Mouse (Mus musculus): ENCODE measurements at regions not wholly inside any gene's neighbourhood (a gene's known extent, or its start where the extent isn't known, plus 50 kb on each side); places are given as distances from the start of the nearest gene placed in this dataset.

- ATAC-seq (replicated peaks) = peak; percentile 84
- no peak overlapping the region for H3K9ac ChIP-seq
- H3K27ac ChIP-seq = peak overlapping the region; percentile 35
- H3K4me2 ChIP-seq = no peak overlapping the region
- no peaks in the 10 kb centered on the region for H3K27me3 ChIP-seq (replicated peaks)
- H3K36me3 ChIP-seq (replicated peaks) = no peaks in the 10 kb centered on the region
- no peak overlapping the region for H3K4me3 ChIP-seq
- H3K9me3 ChIP-seq = no peaks in the 10 kb centered on the region
- H3K4me1 ChIP-seq = peaks cover 35% of the 10 kb centered on the region
- 20% methylated on average over 7 of the region's 7 CpGs for WGBS
These were observed 235.0 kb downstream of the Sox9 start for GRCm38 (mm10) chr11:113016801-113017715.

GRCm38 (mm10) chr11:113021533-113021932, 239.5 kb downstream of the Sox9 start:
- Histone ChIP-seq H3K9me3 (no peaks in the 10 kb centered on the region), H3K9ac (no peak overlapping the region), H3K4me1 (peaks cover 18% of the 10 kb centered on the region), H3K27me3 (replicated peaks) (no peaks in the 10 kb centered on the region), H3K4me2 (no peak overlapping the region), H3K27ac (no peak overlapping the region), H3K4me3 (no peak overlapping the region), H3K36me3 (replicated peaks) (no peaks in the 10 kb centered on the region)
- WGBS = 43% methylated on average over 4 of the region's 4 CpGs
- no peak for ATAC-seq (replicated peaks)

GRCm38 (mm10) chr11:113026994-113027393, 245.0 kb downstream of the Sox9 start:
- Histone ChIP-seq H3K27me3 (replicated peaks) (no peaks in the 10 kb centered on the region), H3K27ac (no peak overlapping the region), H3K9me3 (no peaks in the 10 kb centered on the region), H3K4me3 (no peak overlapping the region), H3K4me2 (no peak overlapping the region), H3K9ac (no peak overlapping the region), H3K4me1 (peaks cover 4% of the 10 kb centered on the region), H3K36me3 (replicated peaks) (no peaks in the 10 kb centered on the region)
- WGBS = 61% methylated on average over 6 of the region's 6 CpGs
- ATAC-seq (replicated peaks) = no peak

GRCm38 (mm10) chr11:113028235-113028919, 246.4 kb downstream of the Sox9 start:
- no peaks in the 10 kb centered on the region for H3K36me3 ChIP-seq (replicated peaks)
- H3K9ac ChIP-seq = no peak overlapping the region
- H3K9me3 ChIP-seq = no peaks in the 10 kb centered on the region
- no peak overlapping the region for H3K27ac ChIP-seq
- H3K4me1 ChIP-seq = peaks cover 4% of the 10 kb centered on the region
- H3K4me3 ChIP-seq = no peak overlapping the region
- H3K27me3 ChIP-seq (replicated peaks) = no peaks in the 10 kb centered on the region
- no peak for ATAC-seq (replicated peaks)
- no peak overlapping the region for H3K4me2 ChIP-seq
- 94% methylated on average over 8 of the region's 8 CpGs for WGBS

GRCm38 (mm10) chr11:113031405-113031804, 249.4 kb downstream of the Sox9 start:
- WGBS = 28% methylated on average over 8 of the region's 8 CpGs

GRCm38 (mm10) chr11:113032487-113033228, 250.6 kb downstream of the Sox9 start:
- peaks cover 4% of the 10 kb centered on the region for H3K4me1 ChIP-seq
- H3K4me3 ChIP-seq = no peak overlapping the region
- H3K9ac ChIP-seq = no peak overlapping the region

More at GRCm38 (mm10) chr11:113031405-113031804, 249.4 kb downstream of the Sox9 start:
- Histone ChIP-seq H3K4me3 (no peak overlapping the region), H3K36me3 (replicated peaks) (no peaks in the 10 kb centered on the region), H3K27ac (0 out of 2 replicates have a peak overlapping the region, but pooled peaks have one; percentile 12), H3K4me2 (no peak overlapping the region), H3K4me1 (peaks cover 4% of the 10 kb centered on the region), H3K9ac (no peak overlapping the region), H3K9me3 (no peaks in the 10 kb centered on the region), H3K27me3 (replicated peaks) (no peaks in the 10 kb centered on the region)
- ATAC-seq (replicated peaks) = no peak

GRCm38 (mm10) chr11:113034911-113035310, 252.9 kb downstream of the Sox9 start:
- no peak for ATAC-seq (replicated peaks)
- Histone ChIP-seq H3K27ac (no peak overlapping the region), H3K9ac (no peak overlapping the region), H3K27me3 (replicated peaks) (no peaks in the 10 kb centered on the region), H3K4me3 (no peak overlapping the region), H3K9me3 (no peaks in the 10 kb centered on the region), H3K36me3 (replicated peaks) (no peaks in the 10 kb centered on the region), H3K4me1 (peaks cover 4% of the 10 kb centered on the region), H3K4me2 (no peak overlapping the region)
- 94% methylated on average over 13 of the region's 13 CpGs for WGBS

More at GRCm38 (mm10) chr11:113032487-113033228, 250.6 kb downstream of the Sox9 start:
- no peak overlapping the region for H3K4me2 ChIP-seq
- H3K27me3 ChIP-seq (replicated peaks) = no peaks in the 10 kb centered on the region
- H3K36me3 ChIP-seq (replicated peaks) = no peaks in the 10 kb centered on the region
- WGBS = 88% methylated on average over 8 of the region's 8 CpGs
- ATAC-seq (replicated peaks) = no peak
- no peaks in the 10 kb centered on the region for H3K9me3 ChIP-seq
- no peak overlapping the region for H3K27ac ChIP-seq

GRCm38 (mm10) chr11:113037736-113038135, 255.7 kb downstream of the Sox9 start:
- H3K27me3 ChIP-seq (replicated peaks) = no peaks in the 10 kb centered on the region
- no peak overlapping the region for H3K27ac ChIP-seq
- no peak overlapping the region for H3K4me2 ChIP-seq
- H3K9me3 ChIP-seq = no peaks in the 10 kb centered on the region
- no peak overlapping the region for H3K9ac ChIP-seq
- WGBS = 78% methylated on average over 4 of the region's 4 CpGs
- H3K4me1 ChIP-seq = no peaks in the 10 kb centered on the region
- no peaks in the 10 kb centered on the region for H3K36me3 ChIP-seq (replicated peaks)
- H3K4me3 ChIP-seq = no peak overlapping the region
- ATAC-seq (replicated peaks) = no peak

GRCm38 (mm10) chr11:113042710-113043109, 260.7 kb downstream of the Sox9 start:
- Histone ChIP-seq H3K9me3 (no peaks in the 10 kb centered on the region), H3K27me3 (replicated peaks) (no peaks in the 10 kb centered on the region), H3K27ac (no peak overlapping the region), H3K4me2 (no peak overlapping the region), H3K4me1 (peaks cover 20% of the 10 kb centered on the region), H3K4me3 (no peak overlapping the region), H3K36me3 (replicated peaks) (no peaks in the 10 kb centered on the region), H3K9ac (no peak overlapping the region)
- WGBS = 42% methylated on average over 5 of the region's 5 CpGs
- ATAC-seq (replicated peaks) = no peak

- Histone ChIP-seq H3K36me3 (replicated peaks) (no peaks in the 10 kb centered on the region), H3K4me2 (peak overlapping the region; percentile 37), H3K9me3 (no peaks in the 10 kb centered on the region), H3K9ac (no peak overlapping the region), H3K4me3 (no peak overlapping the region), H3K4me1 (peaks cover 30% of the 10 kb centered on the region), H3K27me3 (replicated peaks) (no peaks in the 10 kb centered on the region), H3K27ac (peak overlapping the region; percentile 76)
- ATAC-seq (replicated peaks) = peak; percentile 86
- 14% methylated on average over 20 of the region's 20 CpGs for WGBS
These were observed 264.4 kb downstream of the Sox9 start for GRCm38 (mm10) chr11:113046200-113047051.

- H3K4me2 ChIP-seq = no peak overlapping the region
- no peak overlapping the region for H3K9ac ChIP-seq
- H3K27me3 ChIP-seq (replicated peaks) = no peaks in the 10 kb centered on the region
- no peak overlapping the region for H3K27ac ChIP-seq
- peaks cover 30% of the 10 kb centered on the region for H3K4me1 ChIP-seq
- no peak overlapping the region for H3K4me3 ChIP-seq
- H3K36me3 ChIP-seq (replicated peaks) = no peaks in the 10 kb centered on the region
- ATAC-seq (replicated peaks) = no peak
- no peaks in the 10 kb centered on the region for H3K9me3 ChIP-seq
- WGBS = 84% methylated on average over 7 of the region's 7 CpGs
These were observed 266.1 kb downstream of the Sox9 start for GRCm38 (mm10) chr11:113048158-113048557.
